Mouse (Mus musculus) midbrain, embryonic 16.5 days (tissue): ENCODE measurements around the gene Vmn2r4. TPM values are rescaled to one million over a fixed set of nuclear protein-coding genes. Genes with fewer than 3 reads are reported as not detected.
"Not testable (repeated sequence)": the region's sequence is repeated elsewhere in the genome, so short reads cannot be mapped to it uniquely, and the experiment has no call there.

Experiments
- ATAC-seq: fragments of 200-750 bp; cut with Nextera tagmentation; 2 replicates; pipeline ENCODE4 v1.8.0; 2017; ENCODE audit warnings: moderate TSS enrichment
- H3K27ac ChIP-seq: fragments of 300-500 bp; sonication (generic); 2 replicates; pipeline ENCODE4 v1.5.1; 2014; ENCODE audit warnings: mild to moderate bottlenecking, low read length, mixed read lengths
- H3K27me3 ChIP-seq: fragments of 300-500 bp; sonication (generic); 2 replicates; pipeline ENCODE4 v1.6.1; 2014; ENCODE audit warnings: low read depth, low read length, mixed read lengths; ENCODE audit not compliant: control insufficient read depth, insufficient read depth
- H3K36me3 ChIP-seq: fragments of 300-500 bp; sonication (generic); 2 replicates; pipeline ENCODE4 v1.6.1; 2014; ENCODE audit warnings: mild to moderate bottlenecking, low read length, moderate library complexity, mixed read lengths; ENCODE audit not compliant: control insufficient read depth, insufficient read depth
- H3K4me1 ChIP-seq: fragments of 300-500 bp; sonication (generic); 2 replicates; pipeline ENCODE4 v1.6.1; 2014; ENCODE audit warnings: mild to moderate bottlenecking, low read length, mixed read lengths; ENCODE audit not compliant: control insufficient read depth, insufficient read depth
- H3K4me2 ChIP-seq: fragments of 300-500 bp; sonication (generic); 2 replicates; pipeline ENCODE4 v1.6.1; 2014; ENCODE audit warnings: mild to moderate bottlenecking, low read length, mixed read lengths
- H3K4me3 ChIP-seq: fragments of 300-500 bp; sonication (generic); 2 replicates; pipeline ENCODE4 v1.5.1; 2014; ENCODE audit warnings: low read depth, mild to moderate bottlenecking, low read length, moderate library complexity, mixed read lengths
- H3K9ac ChIP-seq: fragments of 300-500 bp; sonication (generic); 2 replicates; pipeline ENCODE4 v1.6.1; 2014; ENCODE audit warnings: low read depth, low read length, mixed read lengths
- H3K9me3 ChIP-seq: fragments of 300-500 bp; sonication (generic); replicated peaks from 2 replicates; pipeline ENCODE4 v1.6.1; 2014; ENCODE audit warnings: mild to moderate bottlenecking, low read length, mixed read lengths; ENCODE audit not compliant: control insufficient read depth, poor library complexity, severe bottlenecking
- WGBS: fragments of 180-500 bp; shearing (Covaris S2); extraction: QIAGEN DNeasy Blood & Tissue Kit; methylation state at CpG from one replicate; pipeline ENCODE4 v1.1.7; 2014; 5-methylcytosine and 5-hydroxymethylcytosine counted together
- polyA plus RNA-seq: library from polyadenylated mRNA; unstranded; fragments of >200 nt; fragmentation: Nextera tagmentation; extraction: Ambion mirVana; gene quantifications from 2 replicates; pipeline ENCODE4 v1.2.1, GENCODE M21; 2015

Gene Vmn2r4
- not detected in 2 replicates for polyA plus RNA-seq

GRCm38 (mm10) chr3:64415268-64415667, at the start of gene Vmn2r4:
Gene Vmn2r4, minus strand, starts transcription at chr3:64415368.
- H3K4me3 ChIP-seq, H3K27me3 ChIP-seq, H3K4me1 ChIP-seq, ATAC-seq, H3K27ac ChIP-seq, H3K9ac ChIP-seq, H3K9me3 ChIP-seq, H3K36me3 ChIP-seq, H3K4me2 ChIP-seq: not testable (repeated sequence)
- WGBS: 88% methylated on average over 3 of the region's 3 CpGs

- not testable (repeated sequence) for H3K9me3 ChIP-seq, H3K9ac ChIP-seq, H3K4me1 ChIP-seq, H3K4me3 ChIP-seq, H3K36me3 ChIP-seq, H3K27ac ChIP-seq, H3K27me3 ChIP-seq, ATAC-seq, H3K4me2 ChIP-seq
- WGBS: 85% methylated on average over 7 of the region's 7 CpGs
Measured at GRCm38 (mm10) chr3:64434261-64434660, 19.1 kb upstream of the Vmn2r4 start.

- not testable (repeated sequence) for H3K9ac ChIP-seq, H3K27ac ChIP-seq, H3K4me2 ChIP-seq, H3K27me3 ChIP-seq, H3K4me1 ChIP-seq, H3K36me3 ChIP-seq, H3K9me3 ChIP-seq, H3K4me3 ChIP-seq
- WGBS: 59% methylated on average over 6 of the region's 6 CpGs
- ATAC-seq: peak; percentile 82
Measured at GRCm38 (mm10) chr3:64428117-64428798, 13.1 kb upstream of the Vmn2r4 start.

GRCm38 (mm10) chr3:64422141-64422540, 7.0 kb upstream of the Vmn2r4 start:
- not testable (repeated sequence) for H3K4me1 ChIP-seq, H3K4me3 ChIP-seq, ATAC-seq, H3K27me3 ChIP-seq, H3K4me2 ChIP-seq, H3K9me3 ChIP-seq, H3K9ac ChIP-seq, H3K27ac ChIP-seq, H3K36me3 ChIP-seq
- 89% methylated on average over 1 of the region's 1 CpGs for WGBS

GRCm38 (mm10) chr3:64417477-64417876, 2.3 kb upstream of the Vmn2r4 start:
- H3K4me3 ChIP-seq, H3K36me3 ChIP-seq, H3K27ac ChIP-seq, H3K27me3 ChIP-seq, ATAC-seq, H3K4me1 ChIP-seq, H3K9ac ChIP-seq, H3K4me2 ChIP-seq, H3K9me3 ChIP-seq: not testable (repeated sequence)
- 73% methylated on average over 1 of the region's 1 CpGs for WGBS

- not testable (repeated sequence) for H3K36me3 ChIP-seq, ATAC-seq, H3K9ac ChIP-seq
Measured at GRCm38 (mm10) chr3:64414253-64414652, 915 bp downstream of the Vmn2r4 start.

GRCm38 (mm10) chr3:64359286-64360035, 55.7 kb downstream of the Vmn2r4 start:
- Histone ChIP-seq H3K27ac (no peak overlapping the region), H3K9ac (no peak overlapping the region), H3K4me2 (no peak overlapping the region), H3K4me1 (peaks cover 3% of the 10 kb centered on the region; the same call in 1 of the 2 replicates), H3K36me3 (no peaks in the 10 kb centered on the region), H3K9me3 (no peaks in the 10 kb centered on the region), H3K27me3 (no peaks in the 10 kb centered on the region), H3K4me3 (no peak overlapping the region)
- ATAC-seq: no peak
- WGBS: 24% methylated on average over 2 of the region's 2 CpGs

More at GRCm38 (mm10) chr3:64414253-64414652, 915 bp downstream of the Vmn2r4 start:
- H3K4me1 ChIP-seq, H3K27ac ChIP-seq, H3K27me3 ChIP-seq, H3K9me3 ChIP-seq, H3K4me2 ChIP-seq, H3K4me3 ChIP-seq: not testable (repeated sequence)

Other genes starting within 250 kb of the Vmn2r4 start
- 0.03 TPM in 1 of 2 replicates, not detected in the other for gene Vmn2r3, start 125.7 kb downstream of the Vmn2r4 start, polyA plus RNA-seq
- gene Vmn2r5, start 94.5 kb upstream of the Vmn2r4 start, polyA plus RNA-seq: not detected in 2 replicates
- gene Vmn2r6, start 150.5 kb upstream of the Vmn2r4 start, polyA plus RNA-seq: not detected in 2 replicates